Mouse (Mus musculus) heart, adult 2 months (tissue): ENCODE measurements at regions not wholly inside any gene's neighbourhood (a gene's known extent, or its start where the extent isn't known, plus 50 kb on each side); places are given as distances from the start of the nearest gene placed in this dataset.
A peak's percentile ranks its signal among the peaks of the same experiment; 100 is the strongest.

Experiments used
- DNase-seq, 2 experiments: peaks; one replicate each; pipeline ENCODE4 v3.0.0; 2021
- H3K27ac ChIP-seq: fragments of 200-600 bp; 2 replicates; pipeline ENCODE4 v1.8.1; 2022
- H3K27me3 ChIP-seq: fragments of 200-500 bp; 2 replicates; pipeline ENCODE4 v1.6.1; 2012; ENCODE audit warnings: mild to moderate bottlenecking, low read length, inconsistent platforms, mixed read lengths; ENCODE audit not compliant: control insufficient read depth, insufficient read depth
- H3K36me3 ChIP-seq: fragments of 200-500 bp; 2 replicates; pipeline ENCODE4 v1.6.1; 2012; ENCODE audit warnings: low read length, inconsistent platforms; ENCODE audit not compliant: control insufficient read depth, insufficient read depth
- H3K4me1 ChIP-seq: fragments of 200-500 bp; 2 replicates; pipeline ENCODE4 v1.6.1; 2011; ENCODE audit warnings: low read length; ENCODE audit not compliant: control insufficient read depth, insufficient read depth
- H3K4me3 ChIP-seq: fragments of 200-600 bp; 2 replicates; pipeline ENCODE4 v1.8.1; 2022
- H3K79me2 ChIP-seq: fragments of 200-500 bp; replicated peaks from 2 replicates; pipeline ENCODE4 v1.6.1; 2012; ENCODE audit warnings: mild to moderate bottlenecking, inconsistent platforms, low read length, moderate library complexity, mixed read lengths; ENCODE audit not compliant: control insufficient read depth, insufficient read depth
- H3K9ac ChIP-seq: fragments of 200-500 bp; 2 replicates; pipeline ENCODE4 v1.6.1; 2012; ENCODE audit warnings: low read depth, mild to moderate bottlenecking, control low read depth, inconsistent platforms, low read length, mixed read lengths
- CTCF ChIP-seq: fragments of 200-600 bp; IDR thresholded peaks from 2 replicates; pipeline ENCODE4 v1.8.1; 2022; ENCODE audit warnings: antibody characterized with exemption, mild to moderate bottlenecking, moderate library complexity
- EP300 ChIP-seq: fragments of 200-500 bp; IDR thresholded peaks from 2 replicates; pipeline ENCODE4 v1.6.1; 2011; ENCODE audit warnings: low read depth, low read length, control low read depth; ENCODE audit not compliant: insufficient read depth
- POLR2A ChIP-seq: fragments of 200-500 bp; IDR thresholded peaks from 2 replicates; pipeline ENCODE4 v1.6.1; 2011; ENCODE audit warnings: mild to moderate bottlenecking, low read depth, low read length, control low read depth; ENCODE audit not compliant: insufficient read depth
- WGBS: fragments of 180-500 bp; shearing (Covaris S2); methylation state at CpG from one replicate; pipeline ENCODE4 v1.1.7; 2018; 5-methylcytosine and 5-hydroxymethylcytosine counted together
- intact Hi-C: fragments of 180-260 bp; cut with DNase I; formaldehyde crosslinking; loops from one replicate; pipeline ENCODE4 v1.15.1; 2025

DNA sequence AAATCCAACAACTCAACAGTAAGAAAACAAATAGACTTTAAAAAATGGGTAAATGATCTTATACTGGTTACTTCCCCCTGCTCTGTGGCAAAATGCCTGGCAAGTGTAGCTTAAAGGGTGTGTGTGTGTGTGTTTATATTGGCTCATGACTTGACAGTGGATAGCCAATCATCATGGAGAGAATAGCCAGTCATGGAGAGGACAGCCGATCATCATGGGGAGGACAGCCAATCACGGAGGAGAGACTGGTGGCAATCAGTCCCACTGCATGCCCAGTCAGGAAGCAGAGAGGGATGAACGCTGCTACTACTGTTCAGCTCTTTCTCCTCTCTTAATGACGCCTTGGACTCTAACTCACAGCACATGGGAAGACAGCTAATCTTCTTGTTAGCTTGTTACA, 96.3 kb upstream of the Zfp366 start:
- no peaks in the 10 kb centered on the region for H3K79me2 ChIP-seq
- H3K27me3 ChIP-seq = no peaks in the 10 kb centered on the region
- DNase-seq = no peak
- peak overlapping the region; percentile 42 for H3K27ac ChIP-seq
- H3K36me3 ChIP-seq = no peaks in the 10 kb centered on the region
- WGBS = 77% methylated on average over 4 of the region's 4 CpGs
- H3K4me1 ChIP-seq = peaks cover 5% of the 10 kb centered on the region
- intact Hi-C loops = no loop called here
- no peak overlapping the region; the same call in 1 of the 2 replicates for H3K9ac ChIP-seq
- TF ChIP-seq CTCF (no peak), POLR2A (no peak), EP300 (no peak)
- H3K4me3 ChIP-seq = no peak overlapping the region

DNA sequence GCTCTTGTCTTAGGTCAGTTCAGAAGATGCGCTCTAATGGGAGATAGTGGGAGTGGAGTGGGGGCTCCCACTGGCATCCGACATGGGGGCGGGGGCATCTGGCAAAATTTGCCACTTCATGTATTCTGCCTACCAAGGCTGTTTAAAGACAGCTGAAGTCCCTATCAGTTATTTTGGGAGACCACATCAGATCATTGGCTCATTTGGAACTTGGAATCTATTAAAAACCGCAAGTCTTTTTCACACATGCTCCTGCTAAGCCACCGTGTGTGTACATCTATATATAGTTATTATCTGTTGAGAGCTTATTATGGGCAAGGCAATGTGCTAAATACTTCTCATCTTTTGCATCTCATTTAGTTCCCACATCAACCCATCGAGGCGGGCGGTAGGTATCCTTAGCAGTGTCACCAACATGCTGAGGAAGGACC, 95.0 kb upstream of the 1700024P04Rik start:
- no peaks in the 10 kb centered on the region for H3K27me3 ChIP-seq
- TF ChIP-seq EP300 = no peak
- TF ChIP-seq CTCF = no peak
- no peak for TF ChIP-seq POLR2A
- no peak overlapping the region for H3K9ac ChIP-seq
- no peaks in the 10 kb centered on the region for H3K36me3 ChIP-seq
- no peak for DNase-seq
- H3K27ac ChIP-seq = no peak overlapping the region
- H3K79me2 ChIP-seq = no peaks in the 10 kb centered on the region
- whole genome bisulfite sequencing = 78% methylated on average over 8 of the region's 8 CpGs
- no peak overlapping the region for H3K4me3 ChIP-seq
- H3K4me1 ChIP-seq = peaks cover 3% of the 10 kb centered on the region; the same call in 1 of the 2 replicates
- intact Hi-C loops = no loop called here

DNA sequence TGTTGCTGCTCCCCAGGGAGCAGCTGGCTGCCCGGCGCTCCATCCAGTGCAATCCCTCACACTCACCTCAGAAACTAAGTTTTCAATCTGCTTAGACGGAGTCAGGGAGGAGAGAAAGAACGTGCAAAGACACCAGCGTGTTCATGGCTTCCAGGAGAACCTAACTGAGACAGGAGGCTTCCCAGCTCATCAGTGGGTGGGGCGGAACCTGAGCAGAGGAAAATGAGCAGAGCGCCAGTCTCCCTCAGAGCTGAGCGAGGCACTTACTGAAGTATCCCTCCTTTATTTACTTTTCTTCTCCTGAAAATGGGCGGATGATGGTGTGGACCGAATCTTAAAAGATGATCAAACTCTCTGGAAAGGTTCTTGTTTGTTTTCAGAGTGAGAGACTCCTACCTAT, 94.3 kb upstream of the 1700024P04Rik start:
- H3K27ac ChIP-seq = no peak overlapping the region
- H3K9ac ChIP-seq = no peak overlapping the region

GRCm38 (mm10) chr13:99077039-99077749, 92.8 kb upstream of the 1700024P04Rik start:
- no peak overlapping the region for H3K4me3 ChIP-seq
- no peak for TF ChIP-seq EP300
- TF ChIP-seq CTCF = no peak
- no peak for TF ChIP-seq POLR2A
- 44% methylated on average over 6 of the region's 6 CpGs for WGBS
- peaks cover 3% of the 10 kb centered on the region for H3K4me1 ChIP-seq
- DNase-seq = no peak
- H3K9ac ChIP-seq = no peak overlapping the region
- intact Hi-C loops = no loop called here
- no peaks in the 10 kb centered on the region for H3K27me3 ChIP-seq
- H3K36me3 ChIP-seq = no peaks in the 10 kb centered on the region
- no peaks in the 10 kb centered on the region for H3K79me2 ChIP-seq
- no peak overlapping the region for H3K27ac ChIP-seq

More for the DNA sequence above, 94.3 kb upstream of the 1700024P04Rik start:
- intact Hi-C loops = no loop called here
- Histone ChIP-seq H3K79me2 (no peaks in the 10 kb centered on the region), H3K36me3 (no peaks in the 10 kb centered on the region), H3K4me1 (peaks cover 3% of the 10 kb centered on the region; the same call in 1 of the 2 replicates), H3K27me3 (no peaks in the 10 kb centered on the region), H3K4me3 (no peak overlapping the region)
- 81% methylated on average over 10 of the region's 10 CpGs for WGBS
- DNase-seq = no peak
- no peak for TF ChIP-seq POLR2A
- TF ChIP-seq EP300 = no peak
- TF ChIP-seq CTCF = no peak

GRCm38 (mm10) chr13:99075467-99075866, 91.1 kb upstream of the 1700024P04Rik start:
- no peak for DNase-seq
- no peak overlapping the region for H3K9ac ChIP-seq
- no peaks in the 10 kb centered on the region for H3K36me3 ChIP-seq
- peaks cover 6% of the 10 kb centered on the region for H3K4me1 ChIP-seq
- TF ChIP-seq EP300 = no peak
- no peak for TF ChIP-seq POLR2A
- no peak for TF ChIP-seq CTCF
- intact Hi-C loops = no loop called here
- WGBS = 84% methylated on average over 4 of the region's 4 CpGs
- no peaks in the 10 kb centered on the region for H3K27me3 ChIP-seq
- H3K79me2 ChIP-seq = no peaks in the 10 kb centered on the region
- H3K27ac ChIP-seq = no peak overlapping the region
- H3K4me3 ChIP-seq = no peak overlapping the region

- H3K36me3 ChIP-seq = no peaks in the 10 kb centered on the region
- H3K4me1 ChIP-seq = peaks cover 3% of the 10 kb centered on the region
- intact Hi-C loops = no loop called here
- no peaks in the 10 kb centered on the region for H3K27me3 ChIP-seq
- DNase-seq = no peak
- TF ChIP-seq CTCF (no peak), EP300 (no peak), POLR2A (no peak)
- H3K27ac ChIP-seq = no peak overlapping the region
- H3K79me2 ChIP-seq = no peaks in the 10 kb centered on the region
- H3K4me3 ChIP-seq = no peak overlapping the region
- no peak overlapping the region for H3K9ac ChIP-seq
- 63% methylated on average over 8 of the region's 8 CpGs for WGBS
Observed at GRCm38 (mm10) chr13:99071821-99072414, 87.6 kb upstream of the 1700024P04Rik start.
